In the genomic region with DNA sequence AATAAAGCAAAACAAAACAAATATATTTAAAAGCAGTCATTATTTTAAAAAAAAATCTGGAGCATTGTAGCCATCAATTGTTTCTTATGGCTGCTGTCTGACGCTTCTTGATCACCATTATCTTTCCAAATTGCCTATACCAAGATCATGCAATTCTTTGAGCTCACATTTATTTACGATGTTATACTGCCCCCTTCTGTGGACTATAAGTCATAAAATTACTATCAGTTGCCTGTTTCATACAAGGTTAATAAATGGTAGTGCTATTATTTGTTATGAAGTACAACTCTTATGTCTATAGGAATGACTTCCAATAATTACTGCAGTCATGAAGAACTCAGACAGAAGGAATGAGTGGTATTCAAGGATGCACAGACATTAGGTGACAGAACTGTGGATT, we compare ENCODE assay signal across 14 mouse cellular contexts. TPM values are rescaled to one million over a fixed set of nuclear protein-coding genes. Genes with fewer than 3 reads are reported as not detected.
DNase-seq lines count a peak whose midpoint lies in the region; ATAC-seq and TF ChIP-seq lines count a peak whose summit lies in the region.
"Had no signal": no experiment of that assay in that cellular context is flagged by ENCODE, and none has a peak within 500 bp of the region (broad histone marks: within the 10 kb centered on the region; RNA-seq: fewer than 3 reads in every experiment).

No protein-coding gene starts in this region.

- TF ChIP-seq CTCF in layer of hippocampus, adult 2 months (conservative IDR thresholded peaks at IDR 0.05): peak; percentile 70
- peak in 1 of 3 experiments; percentile 37; a peak in 2 of 6 replicates for TF ChIP-seq CTCF in MEL (IDR thresholded peaks at IDR 0.05 in 2 of 3, conservative IDR thresholded peaks at IDR 0.05 in 1 of 3; ENCODE audit: control insufficient read depth in 1 of 3, insufficient read depth in 1 of 3, low read depth in 2 of 3, low read length in 3 of 3, poor library complexity in 1 of 3, severe bottlenecking in 1 of 3)

- H3K79me2 ChIP-seq in MEL (ENCODE audit: control insufficient read depth, insufficient read depth, low read length, poor library complexity): no peaks in the 10 kb centered on the region

- TF ChIP-seq POLR2A in MEL (IDR thresholded peaks at IDR 0.05; ENCODE audit: control insufficient read depth in 1 of 2, insufficient read depth in 1 of 2, low read depth in 1 of 2, low read length in 2 of 2, poor library complexity in 1 of 2): no peak

- no peak overlapping the region for H3K27ac ChIP-seq in forebrain, embryonic 14.5 days (ENCODE audit: low read depth, low read length)
- no peak overlapping the region for H3K27ac ChIP-seq in forebrain, embryonic 10.5 days
- H3K27ac ChIP-seq in layer of hippocampus, adult 2 months: no peak overlapping the region
- H3K27ac ChIP-seq in MEL (ENCODE audit: control insufficient read depth, low read depth, low read length): no peak overlapping the region
- H3K27ac ChIP-seq: heart, embryonic 13.5 days; liver, embryonic 14.5 days had no signal

- H3K4me2 ChIP-seq in forebrain, embryonic 14.5 days (ENCODE audit: low read length): no peak overlapping the region
- H3K4me2 ChIP-seq: heart, embryonic 13.5 days had no signal

- no peak for TF ChIP-seq EP300 in MEL (IDR thresholded peaks at IDR 0.05; ENCODE audit: low read depth in 1 of 2, low read length in 2 of 2)

- DNase-seq in forebrain, embryonic 14.5 days (ENCODE audit: low spot score): peak; percentile 39
- DNase-seq in forebrain, embryonic 10.5 days (ENCODE audit: extremely low spot score, low spot score): no peak
- DNase-seq in layer of hippocampus, adult 2 months (ENCODE audit: low spot score in 2 of 2): no peak
- DNase-seq in layer of hippocampus, adult 9-10 months (ENCODE audit: low spot score): no peak
- peak; percentile 12 for DNase-seq in MEL (ENCODE audit: low read depth, low spot score)
- DNase-seq in cerebellum, adult 11-12 months: no peak
- DNase-seq: cerebellum, adult 9-11 months; kidney, postnatal 4 days had no signal

- no peaks in the 10 kb centered on the region for H3K36me3 ChIP-seq in forebrain, embryonic 14.5 days (ENCODE audit: control insufficient read depth, insufficient read depth, low read length)
- H3K36me3 ChIP-seq in forebrain, embryonic 10.5 days (replicated peaks): no peaks in the 10 kb centered on the region
- no peaks in the 10 kb centered on the region for H3K36me3 ChIP-seq in MEL (ENCODE audit: control insufficient read depth in 1 of 2, insufficient read depth in 2 of 2, low read length in 2 of 2)
- H3K36me3 ChIP-seq: heart, embryonic 13.5 days had no signal

- H3K4me1 ChIP-seq in forebrain, embryonic 14.5 days (ENCODE audit: control insufficient read depth, insufficient read depth, low read length): no peaks in the 10 kb centered on the region
- H3K4me1 ChIP-seq in forebrain, embryonic 10.5 days: no peaks in the 10 kb centered on the region
- H3K4me1 ChIP-seq in MEL (ENCODE audit: control insufficient read depth in 1 of 2, insufficient read depth in 2 of 2, low read length in 2 of 2): no peaks in the 10 kb centered on the region
- H3K4me1 ChIP-seq: heart, embryonic 13.5 days; megakaryocyte, embryonic 14.5 days had no signal

- no peaks in the 10 kb centered on the region for H3K9me3 ChIP-seq in forebrain, embryonic 14.5 days (replicated peaks; ENCODE audit: control insufficient read depth, low read length)
- no peaks in the 10 kb centered on the region for H3K9me3 ChIP-seq in forebrain, embryonic 10.5 days
- H3K9me3 ChIP-seq in MEL (replicated peaks; ENCODE audit: insufficient read depth, low read length): no peaks in the 10 kb centered on the region
- H3K9me3 ChIP-seq: heart, embryonic 13.5 days; megakaryocyte, embryonic 14.5 days had no signal

- no peaks in the 10 kb centered on the region for H3K27me3 ChIP-seq in forebrain, embryonic 14.5 days (replicated peaks; ENCODE audit: control insufficient read depth, insufficient read depth, low read length)
- no peaks in the 10 kb centered on the region for H3K27me3 ChIP-seq in forebrain, embryonic 10.5 days (ENCODE audit: poor library complexity, severe bottlenecking)
- H3K27me3 ChIP-seq in MEL (ENCODE audit: control insufficient read depth in 1 of 2, insufficient read depth in 2 of 2, low read length in 2 of 2): no peaks in the 10 kb centered on the region
- H3K27me3 ChIP-seq: heart, embryonic 13.5 days had no signal

- TF ChIP-seq RAD21 in MEL (IDR thresholded peaks at IDR 0.05; ENCODE audit: low read depth, low read length): peak; percentile 43

- H3K9ac ChIP-seq in forebrain, embryonic 14.5 days (ENCODE audit: low read length): no peak overlapping the region
- H3K9ac ChIP-seq in MEL (ENCODE audit: control insufficient read depth, low read depth, low read length, poor library complexity, severe bottlenecking): no peak overlapping the region
- H3K9ac ChIP-seq: heart, embryonic 13.5 days; liver, embryonic 14.5 days had no signal

- H3K4me3 ChIP-seq in forebrain, embryonic 14.5 days (ENCODE audit: low read depth, low read length): no peak overlapping the region
- no peak overlapping the region for H3K4me3 ChIP-seq in forebrain, embryonic 10.5 days
- H3K4me3 ChIP-seq in layer of hippocampus, adult 2 months: no peak overlapping the region
- H3K4me3 ChIP-seq in MEL (ENCODE audit: control insufficient read depth in 1 of 2, insufficient read depth in 1 of 2, low read depth in 2 of 2, low read length in 2 of 2): no peak overlapping the region
- H3K4me3 ChIP-seq: heart, embryonic 13.5 days; megakaryocyte, embryonic 14.5 days had no signal

- ATAC-seq in forebrain, embryonic 14.5 days: no peak
- ATAC-seq in megakaryocyte progenitor cell, adult 5-6 weeks (replicated peaks; ENCODE audit: poor library complexity): 0 out of 2 replicates have a peak, but pooled peaks have one; percentile 39
- no peak for ATAC-seq in megakaryocyte, adult 5-6 weeks (ENCODE audit: poor library complexity, severe bottlenecking)
- ATAC-seq: inflammation-experienced regulatory T-cells, adult 6 months had no signal

- 45% methylated on average over 2 of the region's 2 CpGs for WGBS in forebrain, embryonic 14.5 days
- WGBS in forebrain, embryonic 10.5 days: 49% methylated on average over 2 of the region's 2 CpGs

TF ChIP-seq in MEL, 35 proteins besides CTCF, POLR2A, EP300 and RAD21:
- TF ChIP-seq SIN3A (IDR thresholded peaks at IDR 0.05; ENCODE audit: low read length) (no peak), SMC3 (IDR thresholded peaks at IDR 0.05; ENCODE audit: low read depth, low read length) (peak; percentile 39)

RNA-seq across cellular contexts. Expression of a gene that starts 57.3 kb away (rescaled TPM):
- polyA plus RNA-seq in forebrain, embryonic 14.5 days (2014; fragmentation: Nextera tagmentation; extraction: Ambion mirVana): 1.7 and 2.0 TPM in 2 replicates
- polyA plus RNA-seq in forebrain, embryonic 10.5 days (2016; fragmentation: Nextera tagmentation; extraction: Ambion mirVana): 1.4 and 2.1 TPM in 2 replicates
- under 1 TPM; 0.17 to 0.33 TPM for total RNA-seq in layer of hippocampus, adult 2 months (2021)
- total RNA-seq in MEL (2012; rRNA removed): not detected in 2 replicates
- polyA plus RNA-seq in MEL (2012; ENCODE audit: insufficient read depth in 1 of 2, insufficient read length in 2 of 2, low read depth in 1 of 2, low replicate concordance in 2 of 2, missing spikeins in 1 of 2): not detected
- 0.07 and 0.29 TPM in 2 replicates for total RNA-seq in megakaryocyte progenitor cell, adult 5-6 weeks (2015)
- 0.21 and 1.1 TPM in 2 replicates for total RNA-seq in megakaryocyte progenitor cell, adult 5-6 weeks (2017)
- total RNA-seq in megakaryocyte, adult 5-6 weeks (2015): not detected in 2 replicates
- total RNA-seq in megakaryocyte, adult 5-6 weeks (2017): not detected in 2 replicates
- polyA plus RNA-seq: inflammation-experienced regulatory T-cells, adult 6 months had no signal

Comparison
In these comparisons a context has a peak if more than half of its experiments do, and no peak if none do; other contexts are left out.
1. DNase-seq: peak in forebrain, embryonic 14.5 days (single experiment) and MEL (single experiment); none in forebrain, embryonic 10.5 days (single experiment), layer of hippocampus, adult 2 months (0 of 2), layer of hippocampus, adult 9-10 months (single experiment) and cerebellum, adult 11-12 months (single experiment).